9 mouse cellular contexts compared by ENCODE assay signal in genomic region chr16:78931287-78932025, GRCm38 (mm10). TPM values are rescaled to one million over a fixed set of nuclear protein-coding genes. Genes with fewer than 3 reads are reported as not detected.
A peak's percentile ranks its signal among the peaks of the same experiment; 100 is the strongest.
DNase-seq lines count a peak whose midpoint lies in the region; ATAC-seq and TF ChIP-seq lines count a peak whose summit lies in the region.
"Had no signal": no experiment of that assay in that cellular context is flagged by ENCODE, and none has a peak within 500 bp of the region (broad histone marks: within the 10 kb centered on the region; RNA-seq: fewer than 3 reads in every experiment).

No protein-coding gene starts in this region.

- no peaks in the 10 kb centered on the region for H3K36me3 ChIP-seq in kidney, postnatal 0 days (ENCODE audit: insufficient read depth, low read length)
- H3K36me3 ChIP-seq in embryonic facial prominence, embryonic 15.5 days, result no peaks in the 10 kb centered on the region
- H3K36me3 ChIP-seq in neural tube, embryonic 13.5 days, result no peaks in the 10 kb centered on the region

- no peaks in the 10 kb centered on the region for H3K27me3 ChIP-seq in kidney, postnatal 0 days (ENCODE audit: insufficient read depth, low read length)
- no peaks in the 10 kb centered on the region for H3K27me3 ChIP-seq in embryonic facial prominence, embryonic 15.5 days
- H3K27me3 ChIP-seq in neural tube, embryonic 13.5 days, result peaks cover 10% of the 10 kb centered on the region; the same call in 1 of the 2 replicates

- WGBS in kidney, postnatal 0 days, result 11% methylated on average over 16 of the region's 16 CpGs
- 11% methylated on average over 16 of the region's 16 CpGs for WGBS in embryonic facial prominence, embryonic 15.5 days
- 13% methylated on average over 16 of the region's 16 CpGs for WGBS in neural tube, embryonic 13.5 days

- no peak for DNase-seq in kidney, postnatal 0 days (ENCODE audit: low spot score)
- no peak for DNase-seq in kidney, adult 8-10 months
- peak; percentile 14 for DNase-seq in kidney, postnatal 10 days
- DNase-seq in thymus, postnatal 4 days, result no peak
- DNase-seq in urinary bladder, postnatal 36 days (ENCODE audit: low spot score in 2 of 2), result no peak
- DNase-seq in urinary bladder, adult 2 months (ENCODE audit: low spot score), result no peak

- peak overlapping the region; percentile 79 for H3K4me2 ChIP-seq in kidney, postnatal 0 days (ENCODE audit: low read length)
- H3K4me2 ChIP-seq in embryonic facial prominence, embryonic 15.5 days (replicated peaks), result peak overlapping the region; percentile 93
- peak overlapping the region; percentile 91 for H3K4me2 ChIP-seq in neural tube, embryonic 13.5 days

- H3K4me3 ChIP-seq in kidney, postnatal 0 days (replicated peaks; ENCODE audit: low read depth, low read length), result peak overlapping the region; percentile 25
- peak overlapping the region; percentile 49 for H3K4me3 ChIP-seq in embryonic facial prominence, embryonic 15.5 days (replicated peaks)
- peak overlapping the region; percentile 51 for H3K4me3 ChIP-seq in neural tube, embryonic 13.5 days

- H3K9ac ChIP-seq in kidney, postnatal 0 days (ENCODE audit: low read depth, low read length), result no peak overlapping the region
- H3K9ac ChIP-seq in embryonic facial prominence, embryonic 15.5 days, result peak overlapping the region; percentile 31
- peak overlapping the region; percentile 72 for H3K9ac ChIP-seq in neural tube, embryonic 13.5 days

- peak; percentile 40; the same call in 1 of the 2 replicates for ATAC-seq in kidney, postnatal 0 days (replicated peaks; ENCODE audit: low FRiP score, low read depth)
- ATAC-seq in embryonic facial prominence, embryonic 15.5 days (ENCODE audit: insufficient number of reproducible peaks, low FRiP score, low TSS enrichment, low read depth), result peak; percentile 51; the same call in 1 of the 2 replicates
- peak; percentile 69; the same call in 1 of the 2 replicates for ATAC-seq in neural tube, embryonic 13.5 days (ENCODE audit: low read depth)

- no peak overlapping the region for H3K27ac ChIP-seq in kidney, postnatal 0 days
- H3K27ac ChIP-seq in embryonic facial prominence, embryonic 15.5 days (replicated peaks), result peak overlapping the region; percentile 24; the same call in 1 of the 2 replicates
- H3K27ac ChIP-seq in neural tube, embryonic 13.5 days (replicated peaks), result 0 out of 2 replicates have a peak overlapping the region, but pooled peaks have one; percentile 11
- H3K27ac ChIP-seq: macrophage had no signal

- no peaks in the 10 kb centered on the region for H3K9me3 ChIP-seq in kidney, postnatal 0 days (replicated peaks; ENCODE audit: low read length)
- no peaks in the 10 kb centered on the region for H3K9me3 ChIP-seq in embryonic facial prominence, embryonic 15.5 days (replicated peaks)
- H3K9me3 ChIP-seq in neural tube, embryonic 13.5 days, result no peaks in the 10 kb centered on the region

- no peak for TF ChIP-seq CTCF in kidney, postnatal 0 days (IDR thresholded peaks at IDR 0.05; ENCODE audit: low read depth)

- H3K4me1 ChIP-seq in kidney, postnatal 0 days (replicated peaks; ENCODE audit: insufficient read depth, low read length), result no peaks in the 10 kb centered on the region
- 0 out of 2 replicates have a peak, but pooled peaks cover 11% of the 10 kb centered on the region for H3K4me1 ChIP-seq in embryonic facial prominence, embryonic 15.5 days
- peaks cover 18% of the 10 kb centered on the region for H3K4me1 ChIP-seq in neural tube, embryonic 13.5 days (replicated peaks)

RNA-seq across cellular contexts. Expression of gene Chodl, which starts 0.7 kb away (rescaled TPM):
- 0.54 and 1.0 TPM in 2 replicates for polyA plus RNA-seq in kidney, postnatal 0 days (2015; fragmentation: Nextera tagmentation; extraction: Ambion mirVana)
- 54.1 and 56.3 TPM in 2 replicates for polyA plus RNA-seq in embryonic facial prominence, embryonic 15.5 days (2015; fragmentation: Nextera tagmentation; extraction: Ambion mirVana)
- 29.2 and 29.5 TPM in 2 replicates for polyA plus RNA-seq in neural tube, embryonic 13.5 days (2015; fragmentation: Nextera tagmentation; extraction: Ambion mirVana)
- polyA plus RNA-seq in urinary bladder, adult 2 months (2012; rRNA removed), result 26.6 and 37.8 TPM in 2 replicates
- polyA plus RNA-seq: macrophage had no signal

Comparison
In these comparisons a context has a peak if more than half of its experiments do, and no peak if none do; other contexts are left out.
1. RNA of gene Chodl, which starts 0.7 kb away (polyA plus RNA-seq): 54.1 to 56.3 TPM in embryonic facial prominence, embryonic 15.5 days, 29.2 to 29.5 TPM in neural tube, embryonic 13.5 days and 26.6 to 37.8 TPM in urinary bladder, adult 2 months; 0.54 to 1.0 TPM in kidney, postnatal 0 days; every median in the first group is over 10 times any median in the second.
2. Peak in every context shown above with its lines, with median percentiles within 50 percentile points of each other: ATAC-seq, H3K4me2 ChIP-seq and H3K4me3 ChIP-seq.